Comparison of ENCODE assay signal across 15 mouse cellular contexts in the genomic region with DNA sequence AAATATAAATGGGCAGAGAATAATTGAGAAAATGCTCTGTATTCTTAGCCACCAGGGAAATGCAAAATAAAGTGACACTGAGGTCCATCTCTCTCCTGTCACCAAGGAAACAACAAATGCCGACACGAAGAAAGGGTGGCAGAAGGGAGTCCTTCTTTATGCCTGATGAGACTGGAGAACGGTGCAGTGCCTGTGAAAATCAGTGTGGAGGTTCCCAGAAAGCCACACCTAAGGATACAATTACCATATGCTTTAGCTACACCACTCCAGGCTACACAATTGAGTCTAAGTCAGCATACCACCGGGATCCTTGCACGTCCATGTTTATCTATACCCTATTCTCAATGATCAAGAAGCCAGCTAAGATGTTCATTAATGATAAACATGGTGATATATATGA. TPM values are rescaled to one million over a fixed set of nuclear protein-coding genes. Genes with fewer than 3 reads are reported as not detected.
DNase-seq lines count a peak whose midpoint lies in the region; ATAC-seq and TF ChIP-seq lines count a peak whose summit lies in the region.
"Had no signal": no experiment of that assay in that cellular context is flagged by ENCODE, and none has a peak within 500 bp of the region (broad histone marks: within the 10 kb centered on the region; RNA-seq: fewer than 3 reads in every experiment).

No protein-coding gene starts in this region.

- 75% methylated on average over 5 of the region's 5 CpGs for WGBS in forebrain, embryonic 11.5 days
- WGBS in forebrain, embryonic 10.5 days: 80% methylated on average over 5 of the region's 5 CpGs
- WGBS in hindbrain, embryonic 10.5 days: 72% methylated on average over 5 of the region's 5 CpGs
- WGBS in neural tube, embryonic 13.5 days: 40% methylated on average over 5 of the region's 5 CpGs
- WGBS in intestine, postnatal 0 days: 78% methylated on average over 5 of the region's 5 CpGs

- H3K27me3 ChIP-seq in forebrain, embryonic 11.5 days (ENCODE audit: control insufficient read depth, insufficient read depth, low read length): no peaks in the 10 kb centered on the region
- H3K27me3 ChIP-seq in forebrain, embryonic 10.5 days (ENCODE audit: poor library complexity, severe bottlenecking): no peaks in the 10 kb centered on the region
- no peaks in the 10 kb centered on the region; the same call in 1 of the 2 replicates for H3K27me3 ChIP-seq in hindbrain, embryonic 10.5 days (ENCODE audit: insufficient read depth, poor library complexity, severe bottlenecking)
- no peaks in the 10 kb centered on the region for H3K27me3 ChIP-seq in neural tube, embryonic 13.5 days
- no peaks in the 10 kb centered on the region for H3K27me3 ChIP-seq in intestine, postnatal 0 days (replicated peaks; ENCODE audit: control insufficient read depth, insufficient read depth, low read length)

- H3K27ac ChIP-seq in forebrain, embryonic 11.5 days (ENCODE audit: low read depth, low read length): no peak overlapping the region
- no peak overlapping the region for H3K27ac ChIP-seq in forebrain, embryonic 10.5 days
- peak overlapping the region; percentile 91 for H3K27ac ChIP-seq in left cerebral cortex, adult 2 months
- peak overlapping the region; percentile 50 for H3K27ac ChIP-seq in hindbrain, embryonic 10.5 days
- peak overlapping the region; percentile 85 for H3K27ac ChIP-seq in neural tube, embryonic 13.5 days (replicated peaks)
- H3K27ac ChIP-seq in intestine, postnatal 0 days (ENCODE audit: low read depth, low read length): no peak overlapping the region
- H3K27ac ChIP-seq: embryonic facial prominence, embryonic 13.5 days had no signal

- no peak overlapping the region for H3K4me3 ChIP-seq in forebrain, embryonic 11.5 days (ENCODE audit: low read depth, low read length)
- H3K4me3 ChIP-seq in forebrain, embryonic 10.5 days: no peak overlapping the region
- peak overlapping the region; percentile 51 for H3K4me3 ChIP-seq in left cerebral cortex, adult 2 months
- no peak overlapping the region for H3K4me3 ChIP-seq in hindbrain, embryonic 10.5 days
- peak overlapping the region; percentile 23; the same call in 1 of the 2 replicates for H3K4me3 ChIP-seq in neural tube, embryonic 13.5 days
- H3K4me3 ChIP-seq in intestine, postnatal 0 days (ENCODE audit: low read depth, low read length): no peak overlapping the region
- H3K4me3 ChIP-seq: embryonic facial prominence, embryonic 13.5 days had no signal

- no peak for ATAC-seq in forebrain, embryonic 11.5 days (replicated peaks; ENCODE audit: low FRiP score)
- peak; percentile 19 for ATAC-seq in neural tube, embryonic 13.5 days (ENCODE audit: low read depth)
- ATAC-seq in intestine, postnatal 0 days: no peak

- no peaks in the 10 kb centered on the region for H3K9me3 ChIP-seq in forebrain, embryonic 11.5 days (ENCODE audit: control insufficient read depth, low read length)
- no peaks in the 10 kb centered on the region for H3K9me3 ChIP-seq in forebrain, embryonic 10.5 days
- no peaks in the 10 kb centered on the region for H3K9me3 ChIP-seq in hindbrain, embryonic 10.5 days
- no peaks in the 10 kb centered on the region for H3K9me3 ChIP-seq in neural tube, embryonic 13.5 days
- no peaks in the 10 kb centered on the region for H3K9me3 ChIP-seq in intestine, postnatal 0 days (ENCODE audit: control insufficient read depth)
- H3K9me3 ChIP-seq: embryonic facial prominence, embryonic 13.5 days had no signal

- no peaks in the 10 kb centered on the region for H3K36me3 ChIP-seq in forebrain, embryonic 11.5 days (ENCODE audit: control insufficient read depth, insufficient read depth, low read length)
- no peaks in the 10 kb centered on the region for H3K36me3 ChIP-seq in forebrain, embryonic 10.5 days (replicated peaks)
- H3K36me3 ChIP-seq in hindbrain, embryonic 10.5 days: no peaks in the 10 kb centered on the region
- H3K36me3 ChIP-seq in neural tube, embryonic 13.5 days: no peaks in the 10 kb centered on the region
- no peaks in the 10 kb centered on the region for H3K36me3 ChIP-seq in intestine, postnatal 0 days (ENCODE audit: control insufficient read depth, insufficient read depth)
- H3K36me3 ChIP-seq: embryonic facial prominence, embryonic 13.5 days had no signal

- H3K9ac ChIP-seq in forebrain, embryonic 11.5 days (ENCODE audit: low read length): no peak overlapping the region
- H3K9ac ChIP-seq in neural tube, embryonic 13.5 days: peak overlapping the region; percentile 66
- H3K9ac ChIP-seq in intestine, postnatal 0 days (ENCODE audit: low read depth, low read length): no peak overlapping the region
- H3K9ac ChIP-seq: embryonic facial prominence, embryonic 13.5 days had no signal

- H3K4me1 ChIP-seq in forebrain, embryonic 11.5 days (replicated peaks; ENCODE audit: control insufficient read depth, insufficient read depth, low read length): 0 out of 2 replicates have a peak, but pooled peaks cover 5% of the 10 kb centered on the region
- peaks cover 15% of the 10 kb centered on the region for H3K4me1 ChIP-seq in forebrain, embryonic 10.5 days
- H3K4me1 ChIP-seq in hindbrain, embryonic 10.5 days (replicated peaks): peaks cover 42% of the 10 kb centered on the region
- peaks cover 40% of the 10 kb centered on the region for H3K4me1 ChIP-seq in neural tube, embryonic 13.5 days (replicated peaks)
- no peaks in the 10 kb centered on the region for H3K4me1 ChIP-seq in intestine, postnatal 0 days (replicated peaks; ENCODE audit: control insufficient read depth, insufficient read depth, low read length)

- no peak for TF ChIP-seq CTCF in left cerebral cortex, adult 2 months (IDR thresholded peaks at IDR 0.05)
- no peak for TF ChIP-seq CTCF in intestine, postnatal 0 days (IDR thresholded peaks at IDR 0.05; ENCODE audit: low read depth)

- H3K4me2 ChIP-seq in forebrain, embryonic 11.5 days (ENCODE audit: low read depth, low read length, severe bottlenecking): peak overlapping the region; percentile 16; the same call in 1 of the 2 replicates
- peak overlapping the region; percentile 52 for H3K4me2 ChIP-seq in neural tube, embryonic 13.5 days
- no peak overlapping the region for H3K4me2 ChIP-seq in intestine, postnatal 0 days (replicated peaks; ENCODE audit: low read depth)

- intact Hi-C loops in left cerebral cortex, adult 2 months (cut with DNase I): loop anchor here (5.0 kb wide), 5 partner anchors 76 to 519 kb away; a partner anchor contains a TSS
- intact Hi-C loops in left cerebral cortex, postnatal 4 days (cut with DNase I): loop anchor here (5.0 kb wide), 1 partner anchor 294 kb away; a partner anchor contains a TSS

- DNase-seq in forebrain, embryonic 11.5 days (ENCODE audit: low spot score): no peak
- DNase-seq in forebrain, embryonic 10.5 days (ENCODE audit: extremely low spot score, low spot score): no peak
- peak in 1 of 2 experiments; percentile 25 for DNase-seq in left cerebral cortex, adult 2 months (ENCODE audit: extremely low spot score in 1 of 2, low spot score in 2 of 2)
- DNase-seq in left cerebral cortex, postnatal 4 days: no peak
- DNase-seq in hindbrain, embryonic 10.5 days (ENCODE audit: low spot score): no peak
- no peak for DNase-seq in embryo, embryonic 11 days
- DNase-seq: adrenal gland, adult 8-10 months; gastrocnemius, postnatal 36 days; kidney, adult 2 months; layer of hippocampus, postnatal 36 days; liver had no signal

RNA-seq across cellular contexts. Expression of a gene that starts 25.4 kb away (rescaled TPM):
- not detected in 2 replicates for polyA plus RNA-seq in forebrain, embryonic 11.5 days (2014; fragmentation: Nextera tagmentation; extraction: Ambion mirVana)
- not detected in 2 replicates for polyA plus RNA-seq in forebrain, embryonic 10.5 days (2016; fragmentation: Nextera tagmentation; extraction: Ambion mirVana)
- total RNA-seq in left cerebral cortex, adult 2 months (2021): not detected
- not detected for total RNA-seq in left cerebral cortex, postnatal 4 days (2021)
- polyA plus RNA-seq in hindbrain, embryonic 10.5 days (2016; fragmentation: Nextera tagmentation; extraction: Ambion mirVana): not detected in 2 replicates
- polyA plus RNA-seq in neural tube, embryonic 13.5 days (2015; fragmentation: Nextera tagmentation; extraction: Ambion mirVana): not detected in 2 replicates
- polyA plus RNA-seq in intestine, postnatal 0 days (2015; fragmentation: Nextera tagmentation; extraction: Ambion mirVana): not detected in 2 replicates
- total RNA-seq: adrenal gland, adult 8-10 months; layer of hippocampus, postnatal 36 days had no signal
- polyA plus RNA-seq: cerebellum, adult 2 months; embryonic facial prominence, embryonic 13.5 days had no signal

Comparison
In these comparisons a context has a peak if more than half of its experiments do, and no peak if none do; other contexts are left out.
1. H3K27ac ChIP-seq: peak in left cerebral cortex, adult 2 months (single experiment), hindbrain, embryonic 10.5 days (single experiment) and neural tube, embryonic 13.5 days (single experiment); none in forebrain, embryonic 11.5 days (single experiment), forebrain, embryonic 10.5 days (single experiment) and intestine, postnatal 0 days (single experiment).
2. H3K4me3 ChIP-seq: peak in left cerebral cortex, adult 2 months (single experiment) and neural tube, embryonic 13.5 days (single experiment); none in forebrain, embryonic 11.5 days (single experiment), forebrain, embryonic 10.5 days (single experiment), hindbrain, embryonic 10.5 days (single experiment) and intestine, postnatal 0 days (single experiment).